In the genomic region with DNA sequence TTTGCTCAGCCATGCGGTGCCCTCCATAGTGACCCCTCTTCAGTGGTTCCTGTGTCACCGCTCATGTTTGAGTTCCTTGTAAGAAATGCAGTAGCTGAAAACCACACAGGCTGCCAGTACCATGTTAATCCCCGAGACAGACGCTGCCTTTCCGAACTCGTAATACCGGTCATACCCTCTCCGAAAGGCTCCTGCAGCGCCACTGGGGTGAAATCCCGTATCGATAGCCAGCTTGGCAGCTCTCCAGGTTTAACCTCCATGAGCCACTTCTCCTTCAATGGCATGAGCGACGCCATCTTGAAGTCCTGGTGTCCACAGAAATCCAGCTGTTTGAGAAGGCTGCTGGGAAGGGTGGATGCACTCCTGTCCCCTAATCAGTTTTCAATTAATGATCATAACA, we compare ENCODE assay signal across 17 mouse cellular contexts. TPM values are rescaled to one million over a fixed set of nuclear protein-coding genes. Genes with fewer than 3 reads are reported as not detected.
DNase-seq lines count a peak whose midpoint lies in the region; ATAC-seq and TF ChIP-seq lines count a peak whose summit lies in the region.
"Had no signal": no experiment of that assay in that cellular context is flagged by ENCODE, and none has a peak within 500 bp of the region (broad histone marks: within the 10 kb centered on the region; RNA-seq: fewer than 3 reads in every experiment).

No protein-coding gene starts in this region.

- 0 out of 2 replicates have a peak overlapping the region, but pooled peaks have one; percentile 31 for H3K9ac ChIP-seq in heart, embryonic 12.5 days
- H3K9ac ChIP-seq in kidney, embryonic 15.5 days, result no peak overlapping the region
- H3K9ac ChIP-seq in intestine, embryonic 16.5 days (ENCODE audit: low read depth, low read length), result no peak overlapping the region
- H3K9ac ChIP-seq in midbrain, postnatal 0 days (replicated peaks; ENCODE audit: low read length, poor library complexity, severe bottlenecking), result no peak overlapping the region
- H3K9ac ChIP-seq: forebrain, embryonic 15.5 days; liver, embryonic 12.5 days; midbrain, embryonic 13.5 days had no signal

- TF ChIP-seq POLR2A in brain, embryonic 14.5 days (IDR thresholded peaks at IDR 0.05; ENCODE audit: borderline replicate concordance, extremely low read depth, insufficient read depth, insufficient read length, poor library complexity, severe bottlenecking), result no peak

- H3K4me1 ChIP-seq in heart, embryonic 12.5 days (replicated peaks), result peaks cover 26% of the 10 kb centered on the region
- peaks cover 17% of the 10 kb centered on the region for H3K4me1 ChIP-seq in kidney, embryonic 15.5 days
- H3K4me1 ChIP-seq in intestine, embryonic 16.5 days (ENCODE audit: control insufficient read depth, insufficient read depth, low read length), result peaks cover 10% of the 10 kb centered on the region; the same call in 1 of the 2 replicates
- H3K4me1 ChIP-seq in midbrain, postnatal 0 days (ENCODE audit: insufficient read depth, low read length), result no peaks in the 10 kb centered on the region
- H3K4me1 ChIP-seq: midbrain, embryonic 13.5 days had no signal

- no peak for ATAC-seq in heart, embryonic 12.5 days (ENCODE audit: insufficient number of reproducible peaks, low FRiP score)
- ATAC-seq in kidney, embryonic 15.5 days (replicated peaks; ENCODE audit: low FRiP score), result no peak
- ATAC-seq in intestine, embryonic 16.5 days, result no peak
- no peak for ATAC-seq in midbrain, postnatal 0 days (ENCODE audit: low FRiP score)
- ATAC-seq: forebrain, embryonic 15.5 days; inflammation-experienced regulatory T-cells, adult 6 months; liver, embryonic 12.5 days had no signal

- H3K27ac ChIP-seq in heart, embryonic 12.5 days (ENCODE audit: poor library complexity, severe bottlenecking), result peak overlapping the region; percentile 83
- H3K27ac ChIP-seq in kidney, embryonic 15.5 days, result 0 out of 2 replicates have a peak overlapping the region, but pooled peaks have one; percentile 32
- peak overlapping the region; percentile 11; the same call in 1 of the 2 replicates for H3K27ac ChIP-seq in intestine, embryonic 16.5 days (ENCODE audit: low read length)
- H3K27ac ChIP-seq in midbrain, postnatal 0 days (ENCODE audit: low read depth, low read length), result no peak overlapping the region
- H3K27ac ChIP-seq: forebrain, embryonic 15.5 days; liver, embryonic 12.5 days; macrophage; midbrain, embryonic 13.5 days had no signal

- no peaks in the 10 kb centered on the region for H3K36me3 ChIP-seq in heart, embryonic 12.5 days
- H3K36me3 ChIP-seq in kidney, embryonic 15.5 days, result no peaks in the 10 kb centered on the region
- no peaks in the 10 kb centered on the region for H3K36me3 ChIP-seq in intestine, embryonic 16.5 days (ENCODE audit: control insufficient read depth, insufficient read depth, low read length)
- no peaks in the 10 kb centered on the region for H3K36me3 ChIP-seq in midbrain, postnatal 0 days (ENCODE audit: insufficient read depth, low read length)
- H3K36me3 ChIP-seq: forebrain, embryonic 15.5 days; liver, embryonic 12.5 days; midbrain, embryonic 13.5 days had no signal

- H3K4me2 ChIP-seq in heart, embryonic 12.5 days, result no peak overlapping the region
- no peak overlapping the region for H3K4me2 ChIP-seq in kidney, embryonic 15.5 days
- no peak overlapping the region for H3K4me2 ChIP-seq in intestine, embryonic 16.5 days (ENCODE audit: low read depth, low read length)
- H3K4me2 ChIP-seq in midbrain, postnatal 0 days (ENCODE audit: low read depth, low read length, poor library complexity, severe bottlenecking), result no peak overlapping the region
- H3K4me2 ChIP-seq: forebrain, embryonic 15.5 days; liver, embryonic 12.5 days; midbrain, embryonic 13.5 days had no signal

- WGBS in heart, embryonic 12.5 days, result 79% methylated on average over 13 of the region's 13 CpGs
- 82% methylated on average over 13 of the region's 13 CpGs for WGBS in kidney, embryonic 15.5 days
- WGBS in intestine, embryonic 16.5 days, result 56% methylated on average over 13 of the region's 13 CpGs
- WGBS in midbrain, postnatal 0 days, result 66% methylated on average over 13 of the region's 13 CpGs

- H3K4me3 ChIP-seq in heart, embryonic 12.5 days, result no peak overlapping the region
- no peak overlapping the region for H3K4me3 ChIP-seq in kidney, embryonic 15.5 days (replicated peaks)
- no peak overlapping the region for H3K4me3 ChIP-seq in intestine, embryonic 16.5 days (ENCODE audit: low read length)
- H3K4me3 ChIP-seq in midbrain, postnatal 0 days (ENCODE audit: low read depth, low read length), result no peak overlapping the region
- H3K4me3 ChIP-seq: forebrain, embryonic 15.5 days; liver, embryonic 12.5 days; midbrain, embryonic 13.5 days had no signal

- no peaks in the 10 kb centered on the region for H3K9me3 ChIP-seq in heart, embryonic 12.5 days (replicated peaks)
- H3K9me3 ChIP-seq in kidney, embryonic 15.5 days (replicated peaks), result no peaks in the 10 kb centered on the region
- H3K9me3 ChIP-seq in intestine, embryonic 16.5 days (ENCODE audit: control insufficient read depth, low read length), result no peaks in the 10 kb centered on the region
- no peaks in the 10 kb centered on the region for H3K9me3 ChIP-seq in midbrain, postnatal 0 days (ENCODE audit: low read length)
- H3K9me3 ChIP-seq: forebrain, embryonic 15.5 days; liver, embryonic 12.5 days; midbrain, embryonic 13.5 days had no signal

- no peak for DNase-seq in heart, adult 9 months (ENCODE audit: low spot score in 2 of 2)
- no peak for DNase-seq in kidney, adult 9 months
- DNase-seq in brain, embryonic 14.5 days (ENCODE audit: low read depth), result peak; percentile 15
- DNase-seq in T-cell, adult 2 months (ENCODE audit: low spot score), result no peak
- no peak for DNase-seq in midbrain, postnatal 0 days (ENCODE audit: low spot score)
- DNase-seq: adrenal gland, adult 2 months; cerebellum, adult 18-20 months; kidney, postnatal 36 days; thymus, postnatal 14 days had no signal

- 0 out of 2 replicates have a peak, but pooled peaks cover 3% of the 10 kb centered on the region for H3K27me3 ChIP-seq in heart, embryonic 12.5 days (replicated peaks)
- H3K27me3 ChIP-seq in kidney, embryonic 15.5 days, result no peaks in the 10 kb centered on the region
- H3K27me3 ChIP-seq in intestine, embryonic 16.5 days (replicated peaks; ENCODE audit: control insufficient read depth, insufficient read depth, low read length), result no peaks in the 10 kb centered on the region
- H3K27me3 ChIP-seq in midbrain, postnatal 0 days (ENCODE audit: insufficient read depth, low read length), result no peaks in the 10 kb centered on the region
- H3K27me3 ChIP-seq: forebrain, embryonic 15.5 days had no signal

- no peak for TF ChIP-seq CTCF in brain, embryonic 14.5 days (IDR thresholded peaks at IDR 0.05; ENCODE audit: borderline replicate concordance, extremely low read depth, insufficient read depth, insufficient read length)
- no peak for TF ChIP-seq CTCF in midbrain, postnatal 0 days (IDR thresholded peaks at IDR 0.05)

RNA-seq across cellular contexts. Expression of a gene that starts 24.5 kb away (rescaled TPM):
- polyA plus RNA-seq in heart, embryonic 12.5 days (2016; fragmentation: Nextera tagmentation; extraction: Ambion mirVana), result 27.8 and 29.9 TPM in 2 replicates
- 18.0 and 20.8 TPM in 2 replicates for polyA plus RNA-seq in kidney, embryonic 15.5 days (2015; fragmentation: Nextera tagmentation; extraction: Ambion mirVana)
- polyA plus RNA-seq in brain, embryonic 14.5 days (2012; rRNA removed), result 8.4 and 8.5 TPM in 2 replicates
- 26.5 and 29.1 TPM in 2 replicates for polyA plus RNA-seq in intestine, embryonic 16.5 days (2015; fragmentation: Nextera tagmentation; extraction: Ambion mirVana)
- total RNA-seq in midbrain, postnatal 0 days (2014; rRNA removed), result 3.5 and 7.3 TPM in 2 replicates
- 5.0 and 6.4 TPM in 2 replicates for polyA plus RNA-seq in midbrain, postnatal 0 days (2015; fragmentation: Nextera tagmentation; extraction: Ambion mirVana)

RNA-seq across cellular contexts. Expression of a gene that starts 36.4 kb away (rescaled TPM):
- 34.3 and 35.3 TPM in 2 replicates for polyA plus RNA-seq in heart, embryonic 12.5 days (2016; fragmentation: Nextera tagmentation; extraction: Ambion mirVana)
- polyA plus RNA-seq in kidney, embryonic 15.5 days (2015; fragmentation: Nextera tagmentation; extraction: Ambion mirVana), result 55.0 and 59.3 TPM in 2 replicates
- 58.8 and 72.3 TPM in 2 replicates for polyA plus RNA-seq in brain, embryonic 14.5 days (2012; rRNA removed)
- polyA plus RNA-seq in intestine, embryonic 16.5 days (2015; fragmentation: Nextera tagmentation; extraction: Ambion mirVana), result 38.6 and 41.0 TPM in 2 replicates
- 40.2 and 47.3 TPM in 2 replicates for total RNA-seq in midbrain, postnatal 0 days (2014; rRNA removed)
- polyA plus RNA-seq in midbrain, postnatal 0 days (2015; fragmentation: Nextera tagmentation; extraction: Ambion mirVana), result 22.6 and 22.7 TPM in 2 replicates

RNA-seq across cellular contexts. Expression of a gene that starts 53.6 kb away (rescaled TPM):
- polyA plus RNA-seq in heart, embryonic 12.5 days (2016; fragmentation: Nextera tagmentation; extraction: Ambion mirVana), result 285 and 293 TPM in 2 replicates
- polyA plus RNA-seq in kidney, embryonic 15.5 days (2015; fragmentation: Nextera tagmentation; extraction: Ambion mirVana), result 365 and 368 TPM in 2 replicates
- polyA plus RNA-seq in brain, embryonic 14.5 days (2012; rRNA removed), result 174 and 253 TPM in 2 replicates
- 390 and 410 TPM in 2 replicates for polyA plus RNA-seq in intestine, embryonic 16.5 days (2015; fragmentation: Nextera tagmentation; extraction: Ambion mirVana)
- 153 and 267 TPM in 2 replicates for total RNA-seq in midbrain, postnatal 0 days (2014; rRNA removed)
- 362 and 384 TPM in 2 replicates for polyA plus RNA-seq in midbrain, postnatal 0 days (2015; fragmentation: Nextera tagmentation; extraction: Ambion mirVana)
